Mouse (Mus musculus): ENCODE measurements around the gene Cxcl15.

Gene Cxcl15

DNA sequence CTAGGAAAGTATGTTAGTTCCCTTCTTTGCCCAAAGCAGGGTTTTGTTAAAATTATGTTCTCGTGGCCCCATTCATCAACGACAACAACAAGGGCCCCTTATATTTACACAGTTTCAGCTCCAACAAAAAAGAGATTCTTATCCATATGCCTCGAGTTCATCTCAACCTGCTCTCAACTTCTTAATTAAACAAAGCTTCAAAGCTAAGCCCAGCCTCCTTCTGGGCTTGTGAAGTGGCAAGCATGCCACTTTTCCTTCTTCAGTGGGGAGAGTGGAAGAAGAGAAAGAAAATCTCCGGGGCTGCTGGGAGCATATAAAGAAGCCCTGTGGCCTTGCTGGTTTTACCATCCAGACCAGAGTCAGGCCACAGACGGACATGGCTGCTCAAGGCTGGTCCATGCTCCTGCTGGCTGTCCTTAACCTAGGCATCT lies at the start of gene Cxcl15:
Gene Cxcl15, plus strand, starts transcription at position 340 of the 431 bp plus-strand sequence.
- in situ Hi-C loops (cut with MseI, MboI), result no loop called here

DNA sequence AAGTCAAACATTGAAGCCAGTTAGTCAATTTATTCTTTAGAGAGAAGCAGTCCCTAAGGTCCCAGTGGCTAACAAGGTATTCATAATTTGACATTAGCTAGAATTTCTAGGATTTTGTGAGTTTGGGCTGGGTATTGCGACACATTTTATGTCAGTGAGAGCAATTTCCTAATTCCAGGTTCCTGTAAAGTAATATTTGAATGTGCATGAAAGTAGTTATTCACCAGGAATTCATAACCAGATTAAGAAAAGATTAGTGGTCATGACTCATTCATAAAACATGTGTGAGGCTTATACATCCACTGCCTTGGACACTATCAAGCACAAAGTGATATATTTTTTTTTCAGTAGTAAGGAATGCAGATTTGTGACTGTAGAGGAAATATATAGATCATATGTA lies 40.4 kb upstream of the Cxcl15 start:
- in situ Hi-C loops (cut with MseI, MboI), result no loop called here

DNA sequence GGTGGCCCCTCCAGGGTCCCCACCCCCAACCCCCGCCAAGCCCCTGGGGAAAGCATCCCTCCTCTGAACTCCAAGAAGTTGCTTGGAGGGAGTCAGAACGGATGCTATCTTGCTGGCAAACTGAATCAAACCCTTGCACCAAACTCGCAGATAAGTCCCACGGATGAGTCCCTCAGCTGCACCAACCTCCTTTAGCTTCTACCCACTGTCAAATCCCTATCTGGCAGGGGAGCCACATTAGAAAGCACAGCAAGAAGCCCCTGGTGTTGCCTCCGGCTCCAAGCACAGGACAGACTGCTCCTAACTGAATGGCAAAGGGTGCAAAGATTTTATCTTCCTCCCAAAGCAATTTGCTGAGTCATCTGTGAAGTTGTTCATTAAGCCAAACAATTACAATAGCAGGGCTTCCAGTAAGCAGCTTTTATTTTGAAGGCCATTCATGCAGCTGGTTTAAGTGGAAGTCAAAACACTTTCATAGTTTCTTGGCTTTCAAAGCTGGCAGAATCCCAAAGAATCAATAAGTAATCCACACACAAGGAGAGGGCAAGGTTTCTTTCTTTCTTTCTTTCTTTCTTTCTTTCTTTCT lies 36.2 kb upstream of the Cxcl15 start:
- in situ Hi-C loops (cut with MseI, MboI), result no loop called here

DNA sequence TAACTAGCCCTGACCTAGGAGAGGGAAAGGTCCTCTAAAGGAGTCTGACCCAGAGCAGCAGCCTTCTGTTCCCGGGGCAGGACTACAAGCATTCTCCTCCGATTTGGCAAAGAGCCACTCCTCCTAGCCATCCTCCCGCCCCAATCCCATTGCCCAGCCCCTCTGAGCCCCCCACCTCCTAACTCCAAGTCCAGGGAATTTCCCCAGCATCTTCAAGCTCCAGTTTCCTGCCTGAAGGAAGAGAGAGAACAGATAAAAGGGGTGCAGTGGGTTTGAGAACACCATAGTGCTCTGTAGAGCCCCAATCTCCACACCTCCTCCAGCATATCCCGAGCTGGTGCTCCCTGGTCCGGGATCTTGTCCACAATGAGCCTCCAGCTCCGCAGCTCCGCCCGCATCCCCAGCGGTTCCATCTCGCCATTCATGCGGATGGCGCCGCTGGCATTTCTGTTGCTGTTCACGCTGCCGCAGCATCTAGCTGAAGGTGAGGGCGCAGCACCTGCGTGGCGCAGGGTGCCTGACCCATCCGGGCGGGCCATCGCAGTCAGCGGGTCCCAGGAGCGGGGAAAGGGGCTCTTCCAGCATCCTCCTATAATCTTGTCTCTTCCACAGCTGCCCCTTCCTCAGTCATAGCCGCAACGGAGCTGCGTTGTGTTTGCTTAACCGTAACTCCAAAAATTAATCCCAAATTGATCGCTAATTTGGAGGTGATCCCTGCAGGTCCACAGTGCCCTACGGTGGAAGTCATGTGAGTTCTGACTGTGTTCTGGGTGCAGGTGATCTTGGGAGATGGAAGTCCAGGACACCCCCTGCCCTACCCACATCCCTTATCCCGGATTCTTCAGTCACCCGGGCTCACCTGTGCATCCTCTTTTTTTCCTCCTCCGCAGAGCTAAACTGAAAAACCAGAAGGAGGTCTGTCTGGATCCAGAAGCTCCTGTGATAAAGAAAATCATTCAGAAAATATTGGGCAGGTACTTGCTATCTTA lies 35.0 kb upstream of the Cxcl15 start, which contains the start of gene Cxcl5:
Gene Cxcl5, plus strand, starts transcription at position 284 of the 989 bp plus-strand sequence.
- in situ Hi-C loops (cut with MseI, MboI), result no loop called here

DNA sequence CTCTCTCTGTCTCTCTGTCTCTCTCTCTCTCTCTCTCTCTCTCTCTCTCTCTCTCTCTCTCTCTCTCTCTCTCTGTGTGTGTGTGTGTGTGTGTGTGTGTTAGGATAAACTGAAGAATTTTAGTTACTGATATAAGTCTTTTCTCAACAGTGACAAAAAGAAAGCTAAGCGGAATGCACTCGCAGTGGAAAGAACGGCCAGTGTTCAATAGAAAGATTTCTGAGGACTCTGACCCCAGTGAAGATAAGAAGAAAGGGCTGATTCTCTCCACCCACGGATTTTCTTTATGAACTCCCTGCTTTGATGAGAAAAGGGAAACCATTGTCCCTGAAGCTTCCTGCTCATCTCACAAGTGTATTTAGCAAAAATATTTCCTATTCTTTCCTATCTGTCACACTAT lies 34.0 kb upstream of the Cxcl15 start:
- in situ Hi-C loops (cut with MseI, MboI), result no loop called here

DNA sequence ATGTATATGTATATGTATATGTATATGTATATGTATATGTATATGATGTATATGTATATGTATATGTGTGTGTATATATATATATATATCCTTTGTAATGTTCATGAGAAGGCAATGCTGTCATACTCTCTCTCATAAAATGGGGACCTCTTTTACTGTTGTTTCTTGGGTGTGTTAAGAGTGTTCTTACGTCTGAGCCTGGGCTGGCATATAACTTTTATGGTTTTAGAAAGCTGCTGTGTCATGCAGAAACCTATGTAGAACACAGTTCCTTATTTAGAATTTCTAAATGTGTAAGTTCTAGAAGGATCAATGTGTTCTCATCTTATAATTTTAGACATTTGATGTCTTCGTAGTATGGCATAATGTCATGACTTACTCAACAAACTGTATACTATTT lies 33.5 kb upstream of the Cxcl15 start:
- in situ Hi-C loops (cut with MseI, MboI), result no loop called here

DNA sequence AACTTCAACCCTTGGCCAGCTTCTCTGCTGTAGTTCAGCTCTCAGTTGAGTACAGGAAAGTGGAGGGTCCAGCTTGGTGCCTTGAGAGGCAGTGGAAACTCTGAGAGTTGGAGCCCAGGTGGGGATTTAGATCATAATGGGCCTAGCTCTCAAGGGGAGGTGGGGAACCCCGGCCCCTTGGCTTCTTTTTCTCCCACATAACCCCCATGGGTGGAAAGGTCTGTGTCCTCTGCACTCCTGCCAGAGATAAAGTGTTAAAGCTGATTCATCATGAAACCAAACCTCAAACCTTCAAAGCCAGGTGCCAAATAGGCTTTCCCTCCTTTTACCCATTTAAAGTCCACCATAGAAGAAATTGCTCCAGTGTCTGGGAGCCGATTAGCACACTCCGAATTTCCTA lies 32.5 kb upstream of the Cxcl15 start:
- in situ Hi-C loops (cut with MseI, MboI), result no loop called here

DNA sequence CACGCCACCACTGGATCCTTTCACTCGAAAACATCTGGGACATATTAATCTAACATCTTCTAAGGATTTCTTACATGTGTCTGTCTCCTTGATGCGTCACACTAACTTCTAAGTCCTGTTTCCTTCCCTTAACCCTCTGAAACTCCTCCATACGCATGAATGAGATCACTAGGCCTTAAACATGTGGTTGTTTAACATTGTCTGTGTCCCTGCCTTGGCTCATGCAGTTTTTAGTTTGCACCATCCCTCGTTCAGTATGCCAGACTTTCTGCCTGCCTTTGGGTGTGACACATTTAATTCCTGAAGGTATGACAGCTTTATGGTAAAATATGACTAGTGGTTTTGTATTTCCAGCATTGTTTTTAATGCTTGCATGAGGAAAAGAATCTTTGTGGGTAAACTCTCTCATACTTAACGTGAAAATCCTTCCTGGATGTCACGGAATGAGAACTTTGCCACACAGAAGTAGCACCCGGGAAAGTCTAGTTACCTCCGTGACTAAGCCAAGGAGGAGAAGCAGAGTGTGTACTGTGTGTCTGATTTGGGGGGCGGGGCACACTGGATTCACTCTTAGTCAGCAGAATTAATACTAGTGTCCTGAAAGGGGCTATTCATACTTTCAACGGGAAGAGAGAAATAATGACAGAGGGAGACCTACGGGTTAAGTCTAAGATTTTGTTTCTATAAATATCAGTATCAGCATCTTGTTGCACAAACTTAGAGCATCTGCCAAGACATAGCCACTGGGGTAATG lies 30.2 kb upstream of the Cxcl15 start:
- in situ Hi-C loops (cut with MseI, MboI), result no loop called here

DNA sequence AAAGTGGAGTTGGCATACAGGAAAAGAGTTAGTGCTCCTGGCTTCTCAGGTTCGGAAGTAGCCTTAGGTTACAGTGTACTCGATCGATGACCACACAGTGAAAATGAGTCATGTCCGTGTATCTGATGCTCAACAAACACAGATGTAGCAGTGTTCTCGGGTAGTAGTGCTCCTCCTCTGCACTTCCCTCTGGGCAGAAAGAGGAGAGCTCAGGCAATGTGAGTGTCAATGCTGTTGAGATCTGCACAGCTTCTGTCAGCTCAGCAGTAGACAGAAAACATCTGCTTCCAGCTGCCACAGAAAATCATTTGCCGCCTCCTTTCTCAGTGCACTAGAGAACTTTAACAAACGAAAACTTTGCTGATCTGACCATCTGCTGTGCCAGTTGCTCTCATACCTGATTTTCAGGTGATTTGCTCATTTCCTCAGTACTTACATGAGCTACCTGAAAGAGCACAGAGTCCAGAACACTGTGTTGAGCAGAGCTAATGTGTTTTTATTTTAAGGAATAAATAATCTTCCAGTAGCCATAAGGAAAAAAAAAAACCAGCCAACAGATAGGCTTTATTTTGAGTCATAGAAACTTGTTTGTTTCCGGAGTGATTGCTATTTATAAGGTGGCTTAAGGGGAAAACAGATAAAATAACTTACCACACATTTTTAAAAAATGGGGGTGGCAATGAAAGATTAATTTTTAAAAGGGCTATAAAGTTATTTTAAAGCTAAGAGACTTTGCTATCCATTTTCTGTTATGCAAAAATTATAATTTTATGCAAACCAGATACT lies 28.3 kb upstream of the Cxcl15 start:
- in situ Hi-C loops (cut with MseI, MboI), result no loop called here

DNA sequence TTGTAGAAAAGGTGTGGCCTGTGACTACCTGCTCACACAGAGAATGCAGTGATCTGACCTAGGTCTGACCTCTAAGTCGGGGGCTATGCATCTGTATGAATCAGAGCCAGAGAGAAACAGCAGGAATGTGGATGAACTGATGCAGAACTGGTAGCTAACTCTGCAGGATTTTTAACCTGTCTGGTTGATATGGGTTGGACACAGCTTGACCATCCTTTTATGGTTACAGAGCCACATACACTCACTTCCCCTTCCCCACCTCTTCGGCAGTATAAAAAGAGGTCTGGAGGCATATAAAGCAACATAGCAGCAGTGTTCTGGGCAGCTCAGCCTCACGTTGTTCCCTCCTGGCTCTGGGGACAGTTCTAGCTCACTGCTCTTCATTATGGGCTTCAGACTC lies 26.1 kb upstream of the Cxcl15 start, which contains the start of gene Ppbp:
Gene Ppbp, plus strand, starts transcription at position 301 of the 400 bp plus-strand sequence.
- in situ Hi-C loops (cut with MseI, MboI), result no loop called here

DNA sequence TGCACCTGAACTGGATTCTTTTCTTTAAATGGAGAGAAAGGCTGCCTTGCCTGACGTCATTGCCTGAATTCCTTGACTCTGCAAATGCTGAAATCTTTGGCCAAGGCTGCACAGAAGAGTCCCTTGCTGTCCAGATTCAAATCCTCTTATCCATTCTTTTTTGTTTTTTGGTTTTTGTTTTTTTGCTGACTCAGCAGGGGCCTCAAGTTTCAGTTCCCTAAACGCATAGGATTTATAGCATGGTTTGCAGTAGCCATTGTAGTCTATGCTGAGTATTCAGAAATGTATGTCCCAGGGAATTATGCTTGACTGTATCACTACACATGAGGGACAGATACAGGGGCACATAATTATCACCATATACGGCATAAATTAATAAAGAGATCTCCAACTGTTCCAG lies 23.0 kb upstream of the Cxcl15 start:
- in situ Hi-C loops (cut with MseI, MboI), result no loop called here

DNA sequence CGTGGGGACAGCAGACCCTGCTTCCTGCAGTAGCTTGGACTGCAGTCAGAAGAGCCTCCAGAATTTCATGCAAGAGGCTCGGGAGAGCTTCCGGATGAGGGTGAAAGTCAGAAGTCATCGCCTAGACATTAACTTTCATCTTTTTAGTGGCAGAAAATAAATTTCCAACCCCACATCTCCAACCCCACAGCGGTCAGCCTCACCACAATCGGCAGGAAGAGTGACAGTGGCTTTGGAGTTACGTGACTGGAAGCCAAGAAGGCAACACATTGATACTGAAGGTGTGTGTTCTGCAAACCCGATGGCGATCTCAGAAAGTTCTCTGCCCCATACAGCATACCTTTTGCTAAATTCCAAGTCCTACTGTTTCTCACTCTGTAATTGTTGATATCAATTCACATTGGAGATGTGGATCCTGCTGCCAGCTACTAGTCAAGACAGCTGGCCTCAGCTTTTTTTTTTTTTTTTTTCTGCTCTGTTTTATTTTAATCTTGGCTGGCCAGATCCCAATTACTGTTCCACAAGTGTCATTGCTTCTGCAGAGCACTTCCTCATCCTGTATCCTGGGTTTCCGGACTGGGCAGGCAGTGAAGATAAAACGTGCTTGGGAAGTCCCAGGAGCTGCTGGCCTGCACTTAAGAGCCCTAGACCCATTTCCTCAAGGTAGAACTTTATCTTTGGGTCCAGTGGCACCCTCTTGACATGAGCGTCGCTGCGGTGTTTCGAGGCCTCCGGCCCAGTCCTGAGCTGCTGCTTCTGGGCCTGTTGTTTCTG lies 22.3 kb upstream of the Cxcl15 start, which contains the start of gene Pf4:
Gene Pf4, plus strand, starts transcription at position 556 of the 774 bp plus-strand sequence.
- in situ Hi-C loops (cut with MseI, MboI), result no loop called here

DNA sequence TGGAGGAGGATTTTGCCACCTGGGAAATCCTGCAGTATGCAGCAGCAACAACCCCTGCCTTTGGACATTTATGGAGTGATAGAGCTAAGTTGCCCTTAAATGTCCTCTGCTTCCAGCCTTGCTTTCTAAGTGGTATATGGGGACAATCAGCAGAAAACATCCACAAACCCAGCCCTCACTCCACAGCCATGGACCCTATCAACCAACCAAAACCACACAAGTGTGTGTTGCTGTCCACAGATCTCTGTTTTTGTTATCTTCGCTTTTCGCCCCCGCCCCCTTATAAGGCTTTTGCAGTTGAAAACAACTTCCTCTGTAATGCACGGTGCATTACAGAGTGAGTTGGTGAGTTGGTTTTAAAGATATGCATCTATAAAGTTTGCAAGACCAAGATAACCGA lies 18.8 kb upstream of the Cxcl15 start:
- in situ Hi-C loops (cut with MseI, MboI), result no loop called here

DNA sequence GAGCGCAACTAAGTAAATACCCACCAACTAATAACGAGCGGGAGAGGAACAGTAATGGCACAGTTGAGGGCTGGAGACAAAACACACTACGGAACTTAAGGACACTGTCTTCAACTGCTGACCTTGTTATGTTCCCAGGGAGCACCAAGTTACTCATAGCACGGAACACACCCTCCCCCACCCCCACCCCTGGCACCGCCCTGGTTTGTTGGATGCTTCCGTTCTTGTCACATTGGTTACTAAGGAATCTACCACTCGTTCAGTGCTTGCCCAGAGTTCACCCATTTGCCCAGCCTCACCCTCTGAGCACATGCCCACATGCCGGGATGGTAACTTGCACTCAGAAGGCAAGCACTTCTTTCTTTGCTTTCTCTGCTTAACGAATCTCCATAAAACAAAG lies 16.7 kb upstream of the Cxcl15 start:
- in situ Hi-C loops (cut with MseI, MboI), result no loop called here

DNA sequence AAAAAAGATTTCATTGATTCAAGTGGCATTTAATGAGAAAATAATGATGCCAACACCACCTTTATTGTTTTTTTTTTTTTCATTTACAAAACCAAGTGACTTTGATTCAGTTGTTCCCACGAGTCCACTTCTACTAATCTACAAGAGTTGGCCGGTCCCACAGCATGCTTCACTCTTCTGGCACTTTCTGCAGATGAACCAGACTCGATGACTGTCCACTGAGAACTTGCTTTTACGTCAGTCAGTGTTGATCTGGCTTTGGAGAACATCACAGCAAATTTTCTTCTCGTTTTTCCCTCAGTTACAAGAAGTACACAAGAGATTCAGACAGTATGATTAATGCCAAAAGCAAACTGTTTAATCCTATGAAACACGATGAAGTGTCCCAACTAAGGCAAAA lies 15.5 kb upstream of the Cxcl15 start:
- in situ Hi-C loops (cut with MseI, MboI), result no loop called here

DNA sequence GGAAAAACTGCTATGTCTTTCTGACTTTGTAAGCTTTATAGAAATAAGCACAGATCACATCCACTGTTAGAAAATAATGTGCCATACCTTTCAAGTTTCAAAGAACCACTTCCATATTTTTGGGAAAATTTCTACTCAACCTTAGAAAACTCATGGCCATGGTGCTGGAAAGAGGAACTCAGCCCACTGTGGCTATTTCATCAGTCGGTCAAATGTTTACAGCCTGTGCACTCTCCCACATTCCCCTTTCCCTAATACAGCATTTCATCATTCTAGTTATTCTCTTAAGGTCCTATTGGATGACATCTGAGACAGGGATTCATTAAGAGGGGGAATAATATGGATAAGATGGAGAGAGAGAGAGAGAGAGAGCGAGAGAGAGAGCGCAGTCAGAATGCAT lies 10.6 kb upstream of the Cxcl15 start:
- in situ Hi-C loops (cut with MseI, MboI), result loop anchor here in 1 of 2 experiments (10.0 kb wide), 1 partner anchor 119 kb away; no protein-coding TSS in a partner anchor

DNA sequence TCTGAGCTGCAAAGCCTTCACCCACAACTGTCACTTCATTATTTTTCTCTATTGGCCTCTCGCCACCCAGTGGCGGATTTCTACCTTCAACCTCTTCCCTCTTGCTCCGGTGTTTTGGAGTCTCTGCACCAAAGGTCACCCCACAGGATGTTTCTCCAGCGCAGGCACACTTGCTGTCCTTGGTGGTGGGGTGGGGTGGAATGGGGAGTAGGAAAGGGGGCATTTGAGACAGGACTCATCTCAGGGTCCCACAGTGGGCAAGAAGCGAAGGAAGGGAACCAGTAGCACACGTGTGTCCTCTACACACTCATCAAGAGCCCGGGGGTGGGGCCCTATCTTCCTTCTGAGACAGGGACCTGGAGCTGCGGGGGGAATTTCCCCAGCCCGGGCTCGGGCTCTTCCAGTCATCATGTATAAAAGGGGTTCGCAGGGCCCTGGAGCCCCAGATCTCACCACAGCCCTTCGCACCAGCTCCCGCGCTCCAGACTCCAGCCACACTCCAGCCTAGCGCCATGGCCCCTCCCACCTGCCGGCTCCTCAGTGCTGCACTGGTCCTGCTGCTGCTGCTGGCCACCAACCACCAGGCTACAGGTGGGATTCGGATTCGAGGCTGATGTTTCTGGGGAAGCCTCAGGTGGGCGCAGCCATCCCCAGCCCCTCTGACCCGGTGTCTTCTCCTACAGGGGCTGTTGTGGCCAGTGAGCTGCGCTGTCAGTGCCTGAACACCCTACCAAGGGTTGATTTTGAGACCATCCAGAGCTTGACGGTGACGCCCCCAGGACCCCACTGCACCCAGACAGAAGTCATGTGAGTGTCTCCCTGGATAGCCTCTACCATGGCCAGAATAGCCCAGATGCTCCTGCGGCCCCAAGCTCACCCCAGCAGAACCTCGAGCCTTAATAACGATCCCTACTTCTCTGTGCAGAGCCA lies 8.4 kb upstream of the Cxcl15 start, which contains the start of gene Cxcl3:
Gene Cxcl3, plus strand, starts transcription at position 445 of the 930 bp plus-strand sequence.
- in situ Hi-C loops (cut with MseI, MboI), result loop anchor here (5.0 to 10.0 kb wide), 2 partner anchors 121 to 124 kb away; no protein-coding TSS in a partner anchor

DNA sequence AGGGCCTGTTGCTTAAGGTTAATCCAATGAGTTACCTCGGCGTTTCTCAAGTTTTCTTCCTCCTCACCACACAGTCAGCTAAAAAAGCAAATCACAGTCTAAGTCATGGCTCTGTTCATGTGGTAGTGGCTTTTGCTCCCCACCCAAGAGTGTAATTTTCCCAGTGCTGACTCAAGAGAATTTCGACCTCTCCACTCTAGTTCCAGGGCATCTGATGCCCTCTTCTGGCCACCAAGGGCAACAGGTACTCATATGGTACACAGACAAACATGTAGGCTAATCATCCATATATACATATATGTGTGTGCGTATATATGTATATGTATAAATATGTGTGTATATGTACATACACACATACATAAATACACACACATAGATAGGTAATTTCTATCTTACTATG lies 6.2 kb upstream of the Cxcl15 start:
- in situ Hi-C loops (cut with MseI, MboI), result loop anchor here (5.0 to 10.0 kb wide), 2 partner anchors 123 to 126 kb away; no protein-coding TSS in a partner anchor

Data from mouse trophoblast stem cell (cell line).